Mouse (Mus musculus) C3H10T1/2 (cell line): ENCODE measurements around the gene Olig2. TPM values are rescaled to one million over a fixed set of nuclear protein-coding genes. Genes with fewer than 3 reads are reported as not detected.

ENCODE experiments used
- polyA plus RNA-seq, 2 experiments: library from polyadenylated mRNA; unstranded; fragments of >200 nt; fragmentation: generic; extraction: Trizol; gene quantifications; one replicate each; pipeline ENCODE4 v1.2.1; 2012; ENCODE audit warnings: missing spikeins in 2 of 2

Gene Olig2
- polyA plus RNA-seq: not detected

GRCm38 (mm10) chr16:91225233-91226037, at the start of gene Olig2:
Gene Olig2, plus strand, starts transcription at chr16:91225457.

GRCm38 (mm10) chr16:91269468-91270211, 44.4 kb downstream of the Olig2 start, which contains the start of gene Olig1:
Gene Olig1, plus strand, starts transcription at chr16:91269772.

Other genes with a start within 250 kb of the Olig2 start
- gene Synj1, start 214.1 kb upstream of the Olig2 start, polyA plus RNA-seq: 1 to 10 TPM in 1 of 2 experiments, under 1 TPM in 1; 0.82 to 8.5 TPM
- gene Paxbp1, start 180.9 kb upstream of the Olig2 start, polyA plus RNA-seq: 1 to 10 TPM in 1 of 2 experiments, under 1 TPM in 1; 0.29 to 5.8 TPM
- not detected for gene 4932438H23Rik, start 130.3 kb upstream of the Olig2 start, polyA plus RNA-seq
- not detected for gene Olig1, start 44.3 kb downstream of the Olig2 start, polyA plus RNA-seq
- gene Ifnar2, start 147.3 kb downstream of the Olig2 start, polyA plus RNA-seq: 10 to 100 TPM; 19.3 to 61.3 TPM
- gene Gm21970, start 166.3 kb downstream of the Olig2 start, polyA plus RNA-seq: under 1 TPM in 1 of 2 experiments, not detected in 1; 0.12 TPM
- 10 to 100 TPM in 1 of 2 experiments, 1 to 10 TPM in 1; 3.7 to 18.8 TPM for gene Il10rb, start 180.7 kb downstream of the Olig2 start, polyA plus RNA-seq